Mouse (Mus musculus) spleen, adult 2 months (tissue): ENCODE measurements around the gene Pnn.

Experiments
- CTCF ChIP-seq: fragments of 200-500 bp; IDR thresholded peaks from 2 replicates; pipeline ENCODE4 v1.5.1; 2011; ENCODE audit warnings: mild to moderate bottlenecking, inconsistent platforms; ENCODE audit not compliant: insufficient read depth, insufficient read length, insufficient replicate concordance; ENCODE audit errors: extremely low read depth
- POLR2A ChIP-seq: fragments of 200-500 bp; IDR thresholded peaks from 2 replicates; pipeline ENCODE4 v1.6.1; 2011; ENCODE audit warnings: low read depth, low read length, inconsistent platforms

DNA sequence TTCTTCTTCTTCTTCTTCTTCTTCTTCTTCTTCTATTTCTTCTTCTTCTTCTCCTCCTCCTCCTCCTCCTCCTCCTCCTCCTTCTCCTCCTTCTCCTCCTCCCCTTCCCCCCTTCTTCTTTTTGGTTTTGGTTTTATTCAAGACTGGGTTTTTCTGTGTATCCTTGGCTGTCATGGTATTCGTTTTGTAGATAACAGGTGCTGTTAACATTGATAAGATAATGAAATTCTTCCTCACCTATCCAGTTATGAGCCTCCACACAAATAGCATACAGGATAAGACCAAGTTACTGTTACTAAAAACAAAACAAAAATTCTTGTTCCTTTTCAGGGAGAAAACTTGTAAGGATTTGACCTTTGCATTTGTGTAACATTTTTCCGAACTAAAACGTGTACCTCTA is 908 bp upstream of the Pnn start:
- TF ChIP-seq CTCF: no peak
- TF ChIP-seq POLR2A: no peak
